Mouse (Mus musculus): ENCODE data around the gene Rnf41. TPM values are rescaled to one million over a fixed set of nuclear protein-coding genes. Genes with fewer than 3 reads are reported as not detected.
A peak's percentile ranks its signal among the peaks of the same experiment; 100 is the strongest.

The Rnf41 gene
- polyA plus RNA-seq, 1 experiment from 2014 or later: 32.8 TPM

GRCm38 (mm10) chr10:128369599-128369998 is 41.9 kb upstream of the Rnf41 start:
- DNase-seq (no peak), ATAC-seq (ENCODE audit: insufficient read depth) (no peak)
- peaks cover 8% of the 10 kb centered on the region for H3K4me1 ChIP-seq (ENCODE audit: insufficient read depth)
- H3K9ac ChIP-seq: 0 out of 2 replicates have a peak overlapping the region, but pooled peaks have one; percentile 70
- no peaks in the 10 kb centered on the region for H3K9me3 ChIP-seq (ENCODE audit: low read depth, low read length)
- no peak for TF ChIP-seq CTCF (IDR thresholded peaks at IDR 0.05; ENCODE audit: low read depth)
- peak overlapping the region; percentile 69 for H3K4me3 ChIP-seq (ENCODE audit: low read depth, low read length)
- H3K36me3 ChIP-seq (ENCODE audit: insufficient read depth): peaks cover 6% of the 10 kb centered on the region
- H3K27ac ChIP-seq (ENCODE audit: low read depth): peak overlapping the region; percentile 96
- 69% methylated on average over 6 of the region's 6 CpGs for WGBS
- no peaks in the 10 kb centered on the region for H3K27me3 ChIP-seq (ENCODE audit: insufficient read depth, low read length)
- peak overlapping the region; percentile 93 for H3K4me2 ChIP-seq

GRCm38 (mm10) chr10:128370021-128370420 is 41.4 kb upstream of the Rnf41 start:
- no peak overlapping the region for H3K9ac ChIP-seq
- 55% methylated on average over 6 of the region's 6 CpGs for WGBS
- TF ChIP-seq CTCF (IDR thresholded peaks at IDR 0.05; ENCODE audit: low read depth): no peak
- H3K27me3 ChIP-seq (ENCODE audit: insufficient read depth, low read length): no peaks in the 10 kb centered on the region
- no peak overlapping the region for H3K27ac ChIP-seq (ENCODE audit: low read depth)
- no peak overlapping the region for H3K4me3 ChIP-seq (ENCODE audit: low read depth, low read length)
- H3K36me3 ChIP-seq (ENCODE audit: insufficient read depth): peaks cover 3% of the 10 kb centered on the region
- DNase-seq (no peak), ATAC-seq (ENCODE audit: insufficient read depth) (no peak)
- H3K4me1 ChIP-seq (ENCODE audit: insufficient read depth): peaks cover 8% of the 10 kb centered on the region
- H3K9me3 ChIP-seq (ENCODE audit: low read depth, low read length): no peaks in the 10 kb centered on the region
- no peak overlapping the region for H3K4me2 ChIP-seq

GRCm38 (mm10) chr10:128370601-128371000 is 40.9 kb upstream of the Rnf41 start:
- no peaks in the 10 kb centered on the region for H3K36me3 ChIP-seq (ENCODE audit: insufficient read depth)
- 57% methylated on average over 4 of the region's 4 CpGs for WGBS
- TF ChIP-seq CTCF (IDR thresholded peaks at IDR 0.05; ENCODE audit: low read depth): no peak
- no peak overlapping the region for H3K27ac ChIP-seq (ENCODE audit: low read depth)
- H3K27me3 ChIP-seq (ENCODE audit: insufficient read depth, low read length): no peaks in the 10 kb centered on the region
- no peaks in the 10 kb centered on the region for H3K9me3 ChIP-seq (ENCODE audit: low read depth, low read length)
- DNase-seq (no peak), ATAC-seq (ENCODE audit: insufficient read depth) (no peak)
- H3K4me1 ChIP-seq (ENCODE audit: insufficient read depth): peaks cover 8% of the 10 kb centered on the region
- no peak overlapping the region for H3K4me3 ChIP-seq (ENCODE audit: low read depth, low read length)
- H3K4me2 ChIP-seq: no peak overlapping the region
- H3K9ac ChIP-seq: no peak overlapping the region

DNA sequence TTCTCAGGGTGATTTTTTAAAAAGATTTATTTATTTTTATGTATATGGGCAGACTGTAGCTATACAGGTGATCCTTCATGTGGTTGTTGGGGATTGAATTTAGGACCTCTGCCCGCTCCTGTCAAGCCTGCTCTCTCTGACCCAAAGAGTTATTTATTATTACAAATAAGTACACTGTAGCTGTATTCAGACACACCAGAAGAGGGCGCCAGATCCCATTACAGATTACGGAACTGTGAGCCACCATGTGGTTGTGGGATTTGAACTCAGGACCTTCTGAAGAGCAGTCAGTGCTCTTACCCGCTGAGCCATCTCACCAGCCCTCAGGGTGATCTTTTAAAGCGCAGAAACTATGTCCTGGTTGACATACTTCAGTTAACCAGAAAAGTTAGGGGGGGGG is 39.3 kb upstream of the Rnf41 start:
- Histone ChIP-seq H3K9me3 (ENCODE audit: low read depth, low read length) (no peaks in the 10 kb centered on the region), H3K9ac (no peak overlapping the region), H3K27me3 (ENCODE audit: insufficient read depth, low read length) (no peaks in the 10 kb centered on the region), H3K4me2 (no peak overlapping the region), H3K27ac (ENCODE audit: low read depth) (no peak overlapping the region), H3K4me1 (ENCODE audit: insufficient read depth) (peaks cover 8% of the 10 kb centered on the region), H3K4me3 (ENCODE audit: low read depth, low read length) (no peak overlapping the region), H3K36me3 (ENCODE audit: insufficient read depth) (no peaks in the 10 kb centered on the region)
- ATAC-seq (ENCODE audit: insufficient read depth): no peak
- no peak for DNase-seq
- TF ChIP-seq CTCF (IDR thresholded peaks at IDR 0.05; ENCODE audit: low read depth): peak; percentile 24; the same call in 1 of the 2 replicates
- 77% methylated on average over 5 of the region's 5 CpGs for WGBS

DNA sequence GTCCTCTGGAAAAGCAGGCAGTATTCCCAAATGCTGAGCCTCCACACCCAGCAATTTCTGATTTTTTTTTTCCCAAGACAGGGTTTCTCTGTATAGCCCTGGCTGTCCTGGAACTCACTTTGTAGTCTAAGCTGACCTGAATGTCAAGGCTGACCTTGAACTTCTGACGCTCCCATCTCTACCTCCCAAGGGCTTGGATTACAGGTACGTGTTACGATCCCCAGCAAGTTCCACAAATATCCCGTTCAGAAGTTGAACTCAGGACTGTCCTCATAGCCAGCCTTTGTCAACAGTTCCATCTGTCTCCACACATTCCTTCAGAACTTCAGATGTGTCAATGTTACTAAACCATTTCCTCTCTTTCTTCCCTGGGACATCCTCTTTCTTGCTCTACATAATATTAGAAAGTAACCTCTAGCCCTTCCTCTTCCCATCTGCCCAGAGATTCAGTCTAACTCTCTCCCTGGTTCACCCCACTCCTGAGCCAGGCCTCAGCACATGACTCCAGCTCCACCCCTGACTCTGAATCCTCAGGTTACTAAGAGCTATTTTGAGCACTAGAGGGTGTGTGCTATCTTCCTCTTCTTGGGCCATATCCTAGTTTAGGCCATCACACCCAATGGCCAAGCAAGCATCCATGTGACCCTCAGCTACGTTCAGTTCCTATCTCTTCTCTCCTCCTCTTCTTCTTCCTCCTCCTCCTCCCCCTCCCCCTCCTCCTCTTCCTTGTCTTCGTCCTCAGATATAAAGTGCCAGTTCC is 38.3 kb upstream of the Rnf41 start:
- Histone ChIP-seq H3K27ac (ENCODE audit: low read depth) (no peak overlapping the region), H3K36me3 (ENCODE audit: insufficient read depth) (no peaks in the 10 kb centered on the region; the same call in 1 of the 2 replicates), H3K4me2 (no peak overlapping the region), H3K4me3 (ENCODE audit: low read depth, low read length) (no peak overlapping the region), H3K27me3 (ENCODE audit: insufficient read depth, low read length) (no peaks in the 10 kb centered on the region), H3K9ac (no peak overlapping the region), H3K9me3 (ENCODE audit: low read depth, low read length) (no peaks in the 10 kb centered on the region), H3K4me1 (ENCODE audit: insufficient read depth) (0 out of 2 replicates have a peak, but pooled peaks cover under 1% of the 10 kb centered on the region)
- DNase-seq (no peak), ATAC-seq (ENCODE audit: insufficient read depth) (no peak)
- TF ChIP-seq CTCF (IDR thresholded peaks at IDR 0.05; ENCODE audit: low read depth): no peak
- WGBS: 69% methylated on average over 6 of the region's 6 CpGs

DNA sequence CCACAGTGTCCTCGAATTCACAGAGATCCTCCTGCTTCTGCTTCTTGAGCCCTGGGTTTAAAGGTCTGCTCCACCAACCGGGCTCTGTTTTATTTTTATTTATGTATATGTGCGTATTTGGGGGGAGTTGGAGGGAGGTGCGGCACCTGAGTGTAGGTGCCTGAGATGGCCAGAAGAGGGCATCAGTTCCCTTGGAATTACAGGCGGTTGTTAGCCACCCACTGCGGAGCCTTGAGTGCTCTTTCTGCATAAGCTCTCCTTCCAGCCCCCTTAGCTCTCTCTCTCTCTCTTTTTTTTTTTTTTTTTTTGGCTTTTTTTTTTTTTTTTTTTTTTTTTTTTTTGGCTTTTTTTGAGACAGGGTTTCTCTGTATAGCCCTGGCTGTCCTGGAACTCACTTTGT is 37.1 kb upstream of the Rnf41 start:
- no peak overlapping the region for H3K27ac ChIP-seq (ENCODE audit: low read depth)
- no peak overlapping the region for H3K4me3 ChIP-seq (ENCODE audit: low read depth, low read length)
- no peaks in the 10 kb centered on the region for H3K9me3 ChIP-seq (ENCODE audit: low read depth, low read length)
- H3K4me1 ChIP-seq (ENCODE audit: insufficient read depth): no peaks in the 10 kb centered on the region
- peak; percentile 22 for DNase-seq
- peaks cover 12% of the 10 kb centered on the region for H3K36me3 ChIP-seq (ENCODE audit: insufficient read depth)
- no peaks in the 10 kb centered on the region for H3K27me3 ChIP-seq (ENCODE audit: insufficient read depth, low read length)
- no peak overlapping the region for H3K4me2 ChIP-seq
- WGBS: 73% methylated on average over 6 of the region's 6 CpGs
- peak; percentile 29; the same call in 1 of the 2 replicates for TF ChIP-seq CTCF (IDR thresholded peaks at IDR 0.05; ENCODE audit: low read depth)
- ATAC-seq (ENCODE audit: insufficient read depth): no peak
- no peak overlapping the region for H3K9ac ChIP-seq

DNA sequence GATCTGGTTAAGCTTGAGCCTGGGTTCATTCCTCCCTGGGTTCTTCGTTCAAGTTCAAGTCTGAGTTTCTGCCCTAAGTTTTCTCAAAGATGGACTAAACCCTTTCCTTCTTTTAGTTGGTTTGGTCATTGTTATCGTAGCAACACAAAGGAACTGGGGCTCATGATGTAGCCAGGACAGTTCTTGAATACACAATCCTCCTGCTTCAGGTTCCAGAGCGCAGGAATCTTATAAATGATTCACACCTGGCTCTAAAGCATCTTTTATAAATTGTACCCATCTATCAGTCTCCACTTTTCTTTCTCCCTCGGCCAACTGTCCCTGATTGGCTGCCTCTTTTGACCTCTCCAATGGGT is 35.4 kb upstream of the Rnf41 start:
- no peaks in the 10 kb centered on the region for H3K4me1 ChIP-seq (ENCODE audit: insufficient read depth)
- H3K36me3 ChIP-seq (ENCODE audit: insufficient read depth): peaks cover 28% of the 10 kb centered on the region
- WGBS: 53% methylated on average over 4 of the region's 4 CpGs
- no peaks in the 10 kb centered on the region for H3K27me3 ChIP-seq (ENCODE audit: insufficient read depth, low read length)
- H3K9ac ChIP-seq: peak overlapping the region; percentile 99
- H3K9me3 ChIP-seq (ENCODE audit: low read depth, low read length): no peaks in the 10 kb centered on the region
- peak overlapping the region; percentile 96 for H3K27ac ChIP-seq (ENCODE audit: low read depth)
- no peak for TF ChIP-seq CTCF (IDR thresholded peaks at IDR 0.05; ENCODE audit: low read depth)
- H3K4me3 ChIP-seq (ENCODE audit: low read depth, low read length): peak overlapping the region; percentile 97
- H3K4me2 ChIP-seq: peak overlapping the region; percentile 84
- ATAC-seq (ENCODE audit: insufficient read depth): no peak
- no peak for DNase-seq
